Comparison of ENCODE assay signal across 17 mouse cellular contexts in genomic region chr5:75544472-75545264, GRCm38 (mm10). TPM values are rescaled to one million over a fixed set of nuclear protein-coding genes. Genes with fewer than 3 reads are reported as not detected.
DNase-seq lines count a peak whose midpoint lies in the region; ATAC-seq and TF ChIP-seq lines count a peak whose summit lies in the region.
"Had no signal": no experiment of that assay in that cellular context is flagged by ENCODE, and none has a peak within 500 bp of the region (broad histone marks: within the 10 kb centered on the region; RNA-seq: fewer than 3 reads in every experiment).

No protein-coding gene starts in this region.

- no peak overlapping the region for H3K27ac ChIP-seq in heart, postnatal 0 days (ENCODE audit: low read depth)
- no peak overlapping the region for H3K27ac ChIP-seq in lung, embryonic 15.5 days
- H3K27ac ChIP-seq in stomach, embryonic 16.5 days (ENCODE audit: low read length): peak overlapping the region; percentile 72
- H3K27ac ChIP-seq: embryonic facial prominence, embryonic 10.5 days; hindbrain, embryonic 15.5 days; limb, embryonic 10.5 days; liver, embryonic 15.5 days; midbrain, embryonic 12.5 days had no signal

- no peak overlapping the region for H3K9ac ChIP-seq in heart, postnatal 0 days (replicated peaks; ENCODE audit: low read depth, low read length)
- H3K9ac ChIP-seq in lung, embryonic 15.5 days: no peak overlapping the region
- H3K9ac ChIP-seq in stomach, embryonic 16.5 days (ENCODE audit: low read length): no peak overlapping the region
- H3K9ac ChIP-seq: hindbrain, embryonic 15.5 days; liver, embryonic 15.5 days; midbrain, embryonic 12.5 days had no signal

- DNase-seq in heart, postnatal 0 days (ENCODE audit: low spot score): peak; percentile 34
- no peak for DNase-seq in heart, postnatal 14 days
- DNase-seq in urinary bladder, postnatal 14 days (ENCODE audit: low spot score): peak; percentile 64
- DNase-seq in urinary bladder, postnatal 10 days (ENCODE audit: low spot score): no peak
- no peak for DNase-seq in gastrocnemius, postnatal 4 days (ENCODE audit: low spot score in 2 of 2)
- DNase-seq in cerebellum, adult 18-20 months: no peak
- DNase-seq: adrenal gland, postnatal 10 days; cerebellum, postnatal 14 days; gastrocnemius, postnatal 36 days; thymus, postnatal 14 days had no signal

- no peak for TF ChIP-seq CTCF in heart, postnatal 0 days (IDR thresholded peaks at IDR 0.05; ENCODE audit: low read depth)

- no peaks in the 10 kb centered on the region for H3K36me3 ChIP-seq in heart, postnatal 0 days (replicated peaks; ENCODE audit: control insufficient read depth, insufficient read depth, low read length)
- no peaks in the 10 kb centered on the region for H3K36me3 ChIP-seq in lung, embryonic 15.5 days
- no peaks in the 10 kb centered on the region for H3K36me3 ChIP-seq in stomach, embryonic 16.5 days (ENCODE audit: control insufficient read depth, insufficient read depth, low read length)
- H3K36me3 ChIP-seq: embryonic facial prominence, embryonic 10.5 days; hindbrain, embryonic 15.5 days; limb, embryonic 10.5 days; liver, embryonic 15.5 days; midbrain, embryonic 12.5 days had no signal

- ATAC-seq in heart, postnatal 0 days (ENCODE audit: insufficient read depth, low read depth): no peak
- peak; percentile 90 for ATAC-seq in lung, embryonic 15.5 days (ENCODE audit: borderline replicate concordance, extremely low read depth, low FRiP score, low TSS enrichment)
- peak; percentile 65 for ATAC-seq in stomach, embryonic 16.5 days (ENCODE audit: insufficient read depth, low FRiP score)

- 61% methylated on average over 14 of the region's 14 CpGs for WGBS in heart, postnatal 0 days
- 18% methylated on average over 14 of the region's 14 CpGs for WGBS in lung, embryonic 15.5 days
- 39% methylated on average over 14 of the region's 14 CpGs for WGBS in stomach, embryonic 16.5 days

- TF ChIP-seq EP300 in heart, postnatal 0 days (IDR thresholded peaks at IDR 0.05; ENCODE audit: low read depth): no peak

- no peak overlapping the region for H3K4me2 ChIP-seq in heart, postnatal 0 days (ENCODE audit: low read depth, low read length)
- no peak overlapping the region for H3K4me2 ChIP-seq in lung, embryonic 15.5 days
- H3K4me2 ChIP-seq in stomach, embryonic 16.5 days (ENCODE audit: low read depth, low read length): no peak overlapping the region
- H3K4me2 ChIP-seq: hindbrain, embryonic 15.5 days; liver, embryonic 15.5 days; midbrain, embryonic 12.5 days had no signal

- intact Hi-C loops in heart, postnatal 14 days (cut with DNase I): no loop called here

- H3K27me3 ChIP-seq in heart, postnatal 0 days (ENCODE audit: control insufficient read depth, insufficient read depth, low read length): no peaks in the 10 kb centered on the region
- H3K27me3 ChIP-seq in lung, embryonic 15.5 days: peaks cover 27% of the 10 kb centered on the region; the same call in 1 of the 2 replicates
- H3K27me3 ChIP-seq in stomach, embryonic 16.5 days (ENCODE audit: control insufficient read depth, insufficient read depth, low read length): no peaks in the 10 kb centered on the region
- H3K27me3 ChIP-seq: hindbrain, embryonic 15.5 days; liver, embryonic 15.5 days; midbrain, embryonic 12.5 days had no signal

- no peaks in the 10 kb centered on the region; the same call in 1 of the 2 replicates for H3K9me3 ChIP-seq in heart, postnatal 0 days (replicated peaks; ENCODE audit: control insufficient read depth, low read length)
- H3K9me3 ChIP-seq in lung, embryonic 15.5 days: no peaks in the 10 kb centered on the region
- no peaks in the 10 kb centered on the region for H3K9me3 ChIP-seq in stomach, embryonic 16.5 days (replicated peaks; ENCODE audit: control insufficient read depth, low read length)
- H3K9me3 ChIP-seq: embryonic facial prominence, embryonic 10.5 days; hindbrain, embryonic 15.5 days; limb, embryonic 10.5 days; liver, embryonic 15.5 days; midbrain, embryonic 12.5 days had no signal

- no peak overlapping the region for H3K4me3 ChIP-seq in heart, postnatal 0 days (ENCODE audit: low read depth, low read length)
- no peak overlapping the region for H3K4me3 ChIP-seq in lung, embryonic 15.5 days
- no peak overlapping the region for H3K4me3 ChIP-seq in stomach, embryonic 16.5 days (replicated peaks; ENCODE audit: low read length)
- H3K4me3 ChIP-seq: embryonic facial prominence, embryonic 10.5 days; hindbrain, embryonic 15.5 days; limb, embryonic 10.5 days; liver, embryonic 15.5 days; midbrain, embryonic 12.5 days had no signal

- no peaks in the 10 kb centered on the region for H3K4me1 ChIP-seq in heart, postnatal 0 days (ENCODE audit: control insufficient read depth, insufficient read depth)
- H3K4me1 ChIP-seq in lung, embryonic 15.5 days: peaks cover 20% of the 10 kb centered on the region
- H3K4me1 ChIP-seq in stomach, embryonic 16.5 days (ENCODE audit: control insufficient read depth, insufficient read depth, low read length): peaks cover 19% of the 10 kb centered on the region
- H3K4me1 ChIP-seq: hindbrain, embryonic 15.5 days; limb, embryonic 10.5 days; liver, embryonic 15.5 days; midbrain, embryonic 12.5 days had no signal

RNA-seq across cellular contexts. Expression of gene Kit, which starts 30.0 kb away (rescaled TPM):
- total RNA-seq in heart, postnatal 0 days (2014; rRNA removed; ENCODE audit: low replicate concordance): 6.7 and 14.9 TPM in 2 replicates
- polyA plus RNA-seq in heart, postnatal 0 days (2015; fragmentation: Nextera tagmentation; extraction: Ambion mirVana): 4.9 and 5.0 TPM in 2 replicates
- 1 to 10 TPM; 4.5 to 6.8 TPM for total RNA-seq in heart, postnatal 14 days (2021)
- 39.1 and 43.7 TPM in 2 replicates for polyA plus RNA-seq in lung, embryonic 15.5 days (2015; fragmentation: Nextera tagmentation; extraction: Ambion mirVana)
- 47.0 and 55.5 TPM in 2 replicates for polyA plus RNA-seq in stomach, embryonic 16.5 days (2015; fragmentation: Nextera tagmentation; extraction: Ambion mirVana)
- 10 to 100 TPM; 11.7 to 12.5 TPM for total RNA-seq in gastrocnemius, postnatal 4 days (2021)

Comparison
In these comparisons a context has a peak if more than half of its experiments do, and no peak if none do; other contexts are left out.
1. DNase-seq: peak in heart, postnatal 0 days (single experiment) and urinary bladder, postnatal 14 days (single experiment); none in heart, postnatal 14 days (0 of 2), urinary bladder, postnatal 10 days (single experiment), gastrocnemius, postnatal 4 days (0 of 2) and cerebellum, adult 18-20 months (0 of 2).